Mouse (Mus musculus) erythroblast, embryonic 14.5 days (primary cell): Measurements from ENCODE around the gene Dbh.

ENCODE experiments used
- GATA1 ChIP-seq: IDR thresholded peaks from 2 replicates; pipeline ENCODE4 v1.6.1; 2012; ENCODE audit warnings: low read length, inconsistent platforms, mixed read lengths
- TAL1 ChIP-seq: IDR thresholded peaks from 3 replicates; pipeline ENCODE4 v1.6.1; 2012; ENCODE audit warnings: low read length, inconsistent platforms, mixed read lengths

GRCm38 (mm10) chr2:27179101-27179500, 14.1 kb downstream of the Dbh start:
- TF ChIP-seq GATA1 (no peak), TAL1 (no peak)
